Mouse (Mus musculus) natural killer cell, adult 2 months (primary cell): ENCODE data around the gene Chka.

Experiments used
- DNase-seq, 2 experiments: peaks; one replicate each; pipeline ENCODE4 v3.0.0; 2022; ENCODE audit warnings: low spot score in 2 of 2

Chka gene

GRCm38 (mm10) chr19:3846676-3847604, 4.6 kb upstream of the Chka start:
- DNase-seq, result no peak

- no peak for DNase-seq
Measured at GRCm38 (mm10) chr19:3847711-3848110, 3.9 kb upstream of the Chka start.

DNA sequence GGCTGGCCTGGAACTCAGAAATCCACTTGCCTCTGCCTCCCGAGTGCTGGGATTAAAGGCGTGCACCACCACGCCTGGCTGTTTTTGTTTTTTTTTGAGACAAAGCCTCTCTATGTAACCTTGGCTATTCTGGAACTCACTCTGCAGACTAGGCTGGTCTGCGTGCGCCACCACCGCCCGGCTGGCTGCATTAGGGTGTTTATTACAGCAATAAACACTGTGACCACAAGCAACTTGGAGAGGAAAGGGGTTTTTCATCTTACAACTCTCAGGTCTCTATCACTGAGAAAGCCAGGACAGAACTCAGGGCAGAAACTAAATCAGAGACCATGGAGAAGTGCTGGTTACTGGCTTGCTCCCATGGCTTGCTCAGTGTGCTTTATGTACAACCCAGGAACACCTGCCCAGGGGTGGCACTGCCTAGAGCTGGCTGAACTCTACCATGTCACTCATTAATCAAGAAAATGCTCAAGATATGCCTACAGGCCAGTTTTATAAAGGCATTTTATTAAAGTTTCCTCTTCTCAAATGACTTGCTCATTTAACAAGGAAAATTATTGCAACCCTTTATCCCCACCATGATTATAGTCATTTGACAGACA, 3.3 kb upstream of the Chka start:
- no peak for DNase-seq

DNA sequence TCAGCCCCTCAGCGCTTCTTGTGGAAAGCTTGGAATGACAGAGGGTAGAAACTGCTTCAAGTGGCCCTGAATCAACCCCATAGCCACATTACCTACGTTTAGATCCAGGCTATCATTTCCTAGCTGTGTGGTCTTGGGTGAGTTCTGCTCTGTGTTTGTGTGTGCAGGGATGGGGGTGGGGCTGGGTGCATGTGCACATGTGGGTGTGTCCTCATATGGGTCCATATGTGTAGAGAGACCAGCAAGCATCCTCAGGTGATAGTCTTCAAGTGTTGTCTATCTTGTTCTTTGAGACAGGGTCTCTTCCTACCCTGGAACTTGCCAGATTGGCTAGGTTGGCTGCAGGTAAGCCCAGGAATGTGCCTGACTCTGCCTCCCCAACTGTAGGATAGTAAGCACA, 2.3 kb upstream of the Chka start:
- no peak for DNase-seq

DNA sequence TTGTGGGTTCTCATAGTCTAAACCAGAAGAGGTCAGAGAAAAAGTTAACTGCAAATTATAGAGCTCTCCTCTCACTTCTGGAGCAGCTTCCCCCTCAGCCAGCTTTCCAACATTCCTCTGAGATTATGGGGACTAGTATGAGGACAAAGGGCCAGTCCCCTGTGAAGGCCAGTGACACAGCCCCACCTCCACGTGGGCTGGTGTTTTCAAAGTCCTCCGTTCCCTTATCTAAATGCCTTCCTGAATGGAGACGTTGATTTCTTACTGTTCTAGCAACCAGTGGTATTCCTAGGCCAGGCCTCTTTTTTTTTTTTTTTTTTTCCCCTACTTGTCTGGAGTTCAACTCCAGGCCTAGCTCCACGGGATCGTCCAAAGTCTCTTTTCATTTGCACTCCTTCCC, 1.5 kb upstream of the Chka start:
- no peak for DNase-seq

DNA sequence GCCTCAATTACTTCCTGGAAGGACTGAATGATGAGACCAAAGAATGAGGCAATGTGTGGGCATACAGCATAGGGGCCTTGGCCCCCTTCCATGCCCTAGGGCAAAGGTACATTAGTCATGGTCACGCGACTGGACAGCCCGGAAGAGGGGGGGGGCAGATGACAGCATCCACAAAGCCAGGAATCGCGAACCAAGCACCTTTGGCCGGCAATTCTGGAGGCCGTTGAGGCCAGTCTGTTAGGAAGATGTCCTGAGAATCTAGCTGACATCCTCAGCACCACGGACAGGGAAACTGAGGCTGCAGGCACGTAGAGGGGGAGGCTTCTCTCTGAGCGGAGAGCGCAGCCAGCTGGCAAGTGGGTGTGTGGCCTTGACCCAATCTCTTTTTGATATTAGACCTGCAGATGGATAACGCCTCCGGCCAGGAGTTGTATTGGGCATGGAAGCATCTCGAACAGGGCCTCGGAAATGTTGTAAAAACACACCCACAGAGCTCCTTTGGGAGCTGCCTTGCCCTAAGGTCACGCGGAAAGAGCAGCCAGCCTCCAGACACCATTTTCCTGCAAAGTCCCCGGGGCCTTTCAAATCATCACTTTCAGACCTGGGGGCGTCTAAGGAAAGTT, 615 bp upstream of the Chka start:
- peak; percentile 53 to 60 for DNase-seq

GRCm38 (mm10) chr19:3851979-3852681, 557 bp downstream of the Chka start:
- DNase-seq, result peak; percentile 38 to 41

DNA sequence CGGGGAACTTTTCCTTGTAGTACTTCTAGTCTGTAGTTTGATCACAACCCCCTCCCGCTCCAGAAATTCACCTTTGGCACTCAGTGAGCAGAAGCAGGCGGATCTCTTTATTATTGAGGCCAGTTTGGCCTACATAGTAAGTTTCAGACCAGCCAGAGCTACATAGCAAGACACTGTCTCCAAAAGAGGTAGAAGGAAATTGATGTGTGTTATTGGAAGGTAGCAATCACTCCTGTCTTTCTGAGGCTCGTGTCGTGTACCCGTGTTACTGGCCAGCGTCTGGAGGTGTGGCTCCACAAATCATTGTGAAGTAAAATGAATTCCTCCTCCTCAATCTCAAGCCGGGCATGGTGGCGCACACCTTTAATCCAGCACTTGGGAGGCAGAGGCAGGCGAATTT, 1.5 kb downstream of the Chka start:
- no peak for DNase-seq

DNA sequence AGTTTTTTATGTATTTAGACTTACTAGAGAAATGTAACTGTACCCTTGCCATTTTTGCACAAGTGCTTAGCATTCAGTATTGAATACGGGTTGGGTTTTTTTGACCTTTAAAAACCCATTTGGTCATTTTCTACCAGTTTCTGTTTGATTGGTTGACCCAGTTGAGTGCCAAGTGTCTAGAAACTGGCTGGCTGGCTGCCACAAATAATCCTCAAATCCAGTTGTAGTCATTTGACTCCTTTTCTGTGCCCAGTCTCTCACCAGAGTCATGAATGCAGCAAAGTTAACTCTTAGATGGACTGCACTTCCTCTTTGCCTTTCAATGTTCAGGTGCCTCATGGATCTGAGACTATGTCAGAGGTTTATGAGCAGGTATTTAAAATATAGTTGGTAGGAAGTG, 2.3 kb downstream of the Chka start:
- no peak for DNase-seq

DNA sequence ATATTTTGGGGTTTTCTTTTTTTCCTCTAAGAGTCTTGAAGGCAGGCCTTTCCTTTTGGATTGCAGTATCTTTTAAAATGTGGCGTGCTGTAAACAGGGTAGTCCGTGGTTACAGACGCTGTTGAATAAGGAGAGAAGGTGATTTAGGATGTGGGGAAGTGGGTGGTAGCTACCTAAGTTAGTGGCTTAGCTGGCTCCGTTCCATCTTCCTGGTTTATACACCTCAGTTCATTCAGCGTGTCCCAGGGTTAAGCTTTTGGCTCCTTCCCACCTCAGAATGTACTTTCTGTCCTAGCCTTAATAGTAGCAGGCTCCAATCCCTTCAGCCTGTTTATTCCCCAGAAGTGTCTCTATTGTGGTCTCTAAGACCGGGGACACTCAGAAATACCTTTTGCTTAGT, 3.5 kb downstream of the Chka start:
- no peak for DNase-seq

DNA sequence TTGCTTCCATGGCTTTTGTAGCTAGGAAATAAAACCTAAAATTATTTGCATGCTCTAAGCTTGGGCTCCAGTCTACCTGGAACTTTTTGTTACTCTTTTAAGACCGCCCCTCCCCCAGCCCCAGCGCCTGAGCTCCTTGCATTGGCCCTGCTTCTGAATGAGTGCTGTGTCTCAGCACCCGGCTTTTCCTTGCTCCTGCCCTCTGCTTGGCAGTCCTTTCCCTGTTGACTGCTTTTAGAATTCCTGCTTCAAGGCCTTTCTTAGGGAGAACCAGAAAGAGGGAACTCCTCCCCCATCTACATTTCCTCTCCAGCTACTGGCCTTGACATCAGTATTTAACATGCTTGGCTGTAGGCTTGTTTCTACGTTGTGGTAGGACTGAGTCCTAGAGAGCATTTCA, 4.0 kb downstream of the Chka start:
- DNase-seq, result no peak

DNA sequence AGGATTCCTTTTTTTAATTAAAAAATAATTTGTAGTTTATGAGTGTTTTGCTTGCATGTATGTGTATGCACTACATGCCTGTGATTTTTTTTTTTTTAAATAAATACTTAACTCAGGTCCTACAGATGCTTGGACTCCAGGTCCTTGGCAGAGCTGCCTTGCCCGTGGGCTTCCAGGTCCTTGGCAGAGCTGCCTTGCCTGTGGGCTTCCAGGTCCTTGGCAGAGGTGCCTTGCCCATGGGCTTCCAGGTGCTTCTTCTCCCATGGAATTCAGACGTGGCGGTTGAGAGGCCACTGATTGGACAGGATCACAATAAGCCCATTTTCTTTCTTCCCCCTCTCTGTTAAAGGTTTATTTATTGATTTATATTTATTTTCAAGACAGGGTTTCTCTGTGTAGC, 5.6 kb downstream of the Chka start:
- DNase-seq, result no peak

DNA sequence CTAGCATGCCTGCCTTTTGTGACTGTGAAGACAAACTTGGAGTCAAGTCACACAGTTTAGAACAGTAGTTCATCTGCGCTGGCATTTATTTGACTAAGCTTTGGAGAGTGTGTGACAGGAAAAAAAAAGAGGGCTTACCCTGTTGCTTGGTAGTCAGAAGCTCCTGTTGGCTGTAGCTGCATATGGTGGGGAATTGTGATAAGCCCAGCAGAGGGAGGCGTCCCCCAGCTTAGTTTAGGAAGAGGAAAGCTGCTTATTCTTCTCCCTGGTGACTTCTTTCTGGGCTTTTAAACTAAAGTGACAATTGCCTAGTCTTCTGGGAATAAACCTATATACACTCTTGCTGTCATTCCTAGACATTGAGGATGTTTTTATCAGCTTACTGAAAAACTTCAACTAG, 11.1 kb downstream of the Chka start:
- DNase-seq, result no peak

GRCm38 (mm10) chr19:3864960-3865359, 13.4 kb downstream of the Chka start:
- DNase-seq, result no peak

- DNase-seq, result no peak
Measured at GRCm38 (mm10) chr19:3868290-3868689, 16.7 kb downstream of the Chka start.

- peak; percentile 43 to 70 for DNase-seq
Measured at GRCm38 (mm10) chr19:3871468-3871867, 19.9 kb downstream of the Chka start.

GRCm38 (mm10) chr19:3872373-3872772, 20.8 kb downstream of the Chka start:
- DNase-seq, result no peak

GRCm38 (mm10) chr19:3875045-3875444, 23.5 kb downstream of the Chka start:
- DNase-seq, result no peak

- DNase-seq, result no peak
Measured at GRCm38 (mm10) chr19:3880054-3880848, 28.7 kb downstream of the Chka start.

- no peak for DNase-seq
Measured at GRCm38 (mm10) chr19:3882214-3882613, 30.6 kb downstream of the Chka start.

- no peak for DNase-seq
Measured at GRCm38 (mm10) chr19:3884325-3884990, 32.9 kb downstream of the Chka start.
